Mouse (Mus musculus): ENCODE data around the gene Gdpd5. TPM values are rescaled to one million over a fixed set of nuclear protein-coding genes. Genes with fewer than 3 reads are reported as not detected.

The Gdpd5 gene
- total and polyA plus RNA-seq, 2 experiments from 2014 or later, result 28.9 to 35.9 TPM

- Histone ChIP-seq H3K4me2 (ENCODE audit: low read depth, low read length) (no peak overlapping the region), H3K9me3 (replicated peaks; ENCODE audit: control insufficient read depth, low read length) (no peaks in the 10 kb centered on the region), H3K4me1 (ENCODE audit: control insufficient read depth, insufficient read depth) (peaks cover 35% of the 10 kb centered on the region), H3K27me3 (ENCODE audit: control insufficient read depth, insufficient read depth, low read length) (no peaks in the 10 kb centered on the region), H3K27ac (ENCODE audit: low read depth) (peak overlapping the region; percentile 90), H3K36me3 (replicated peaks; ENCODE audit: control insufficient read depth, insufficient read depth, low read length) (no peaks in the 10 kb centered on the region), H3K4me3 (ENCODE audit: low read depth, low read length) (no peak overlapping the region), H3K9ac (replicated peaks; ENCODE audit: low read depth, low read length) (0 out of 2 replicates have a peak overlapping the region, but pooled peaks have one; percentile 3)
- TF ChIP-seq CTCF (IDR thresholded peaks at IDR 0.05; ENCODE audit: low read depth), result no peak
- TF ChIP-seq EP300 (IDR thresholded peaks at IDR 0.05; ENCODE audit: low read depth), result peak; percentile 62; the same call in 1 of the 2 replicates
- DNase-seq (ENCODE audit: low spot score) (peak; percentile 92), ATAC-seq (ENCODE audit: insufficient read depth, low read depth) (peak; percentile 83)
- WGBS, result 19% methylated on average over 10 of the region's 10 CpGs
Measured at GRCm38 (mm10) chr7:99360021-99360802, 21.0 kb upstream of the Gdpd5 start.

GRCm38 (mm10) chr7:99360803-99361414, 20.3 kb upstream of the Gdpd5 start:
- TF ChIP-seq CTCF (IDR thresholded peaks at IDR 0.05; ENCODE audit: low read depth) (no peak), EP300 (IDR thresholded peaks at IDR 0.05; ENCODE audit: low read depth) (no peak)
- no peak for DNase-seq (ENCODE audit: low spot score)
- H3K9ac ChIP-seq (replicated peaks; ENCODE audit: low read depth, low read length), result 0 out of 2 replicates have a peak overlapping the region, but pooled peaks have one; percentile 3
- H3K27ac ChIP-seq (ENCODE audit: low read depth), result peak overlapping the region; percentile 90
- no peak for ATAC-seq (ENCODE audit: insufficient read depth, low read depth)
- H3K4me1 ChIP-seq (ENCODE audit: control insufficient read depth, insufficient read depth), result peaks cover 30% of the 10 kb centered on the region
- 49% methylated on average over 8 of the region's 8 CpGs for WGBS
- no peaks in the 10 kb centered on the region for H3K27me3 ChIP-seq (ENCODE audit: control insufficient read depth, insufficient read depth, low read length)
- H3K9me3 ChIP-seq (replicated peaks; ENCODE audit: control insufficient read depth, low read length), result no peaks in the 10 kb centered on the region
- no peak overlapping the region for H3K4me3 ChIP-seq (ENCODE audit: low read depth, low read length)
- H3K36me3 ChIP-seq (replicated peaks; ENCODE audit: control insufficient read depth, insufficient read depth, low read length), result no peaks in the 10 kb centered on the region
- H3K4me2 ChIP-seq (ENCODE audit: low read depth, low read length), result no peak overlapping the region

DNA sequence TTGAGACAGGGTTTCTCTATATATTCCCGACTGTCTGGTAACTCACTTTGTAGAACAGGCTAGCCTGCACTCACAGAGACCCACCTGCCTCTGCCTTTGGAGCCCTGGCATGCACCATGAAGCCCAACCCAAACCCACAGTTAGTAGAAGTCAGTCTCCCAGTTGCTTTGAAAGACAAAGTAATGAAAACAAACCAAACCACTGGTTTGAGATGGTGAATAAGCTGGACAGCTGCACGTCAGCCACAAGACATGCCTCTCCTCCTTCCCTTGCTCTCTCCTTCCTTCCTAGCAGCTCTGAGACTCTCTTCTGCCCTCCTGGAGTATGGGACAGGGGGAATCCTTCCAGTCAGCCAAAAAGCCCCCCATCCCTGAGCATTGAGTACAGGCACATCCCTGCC, 19.1 kb upstream of the Gdpd5 start:
- ATAC-seq (ENCODE audit: insufficient read depth, low read depth) (no peak), DNase-seq (ENCODE audit: low spot score) (no peak)
- Histone ChIP-seq H3K36me3 (replicated peaks; ENCODE audit: control insufficient read depth, insufficient read depth, low read length) (no peaks in the 10 kb centered on the region), H3K4me3 (ENCODE audit: low read depth, low read length) (no peak overlapping the region), H3K27me3 (ENCODE audit: control insufficient read depth, insufficient read depth, low read length) (no peaks in the 10 kb centered on the region), H3K9me3 (replicated peaks; ENCODE audit: control insufficient read depth, low read length) (no peaks in the 10 kb centered on the region), H3K4me2 (ENCODE audit: low read depth, low read length) (no peak overlapping the region), H3K4me1 (ENCODE audit: control insufficient read depth, insufficient read depth) (peaks cover 18% of the 10 kb centered on the region), H3K27ac (ENCODE audit: low read depth) (no peak overlapping the region), H3K9ac (replicated peaks; ENCODE audit: low read depth, low read length) (no peak overlapping the region)
- no peak for TF ChIP-seq EP300 (IDR thresholded peaks at IDR 0.05; ENCODE audit: low read depth)
- TF ChIP-seq CTCF (IDR thresholded peaks at IDR 0.05; ENCODE audit: low read depth), result no peak
- 86% methylated on average over 2 of the region's 2 CpGs for WGBS

GRCm38 (mm10) chr7:99365069-99365468, 16.1 kb upstream of the Gdpd5 start:
- TF ChIP-seq CTCF (IDR thresholded peaks at IDR 0.05; ENCODE audit: low read depth) (peak; percentile 98), EP300 (IDR thresholded peaks at IDR 0.05; ENCODE audit: low read depth) (no peak)
- Histone ChIP-seq H3K36me3 (replicated peaks; ENCODE audit: control insufficient read depth, insufficient read depth, low read length) (no peaks in the 10 kb centered on the region), H3K4me2 (ENCODE audit: low read depth, low read length) (no peak overlapping the region), H3K4me3 (ENCODE audit: low read depth, low read length) (no peak overlapping the region), H3K9me3 (replicated peaks; ENCODE audit: control insufficient read depth, low read length) (no peaks in the 10 kb centered on the region), H3K9ac (replicated peaks; ENCODE audit: low read depth, low read length) (no peak overlapping the region), H3K4me1 (ENCODE audit: control insufficient read depth, insufficient read depth) (peaks cover 7% of the 10 kb centered on the region), H3K27me3 (ENCODE audit: control insufficient read depth, insufficient read depth, low read length) (no peaks in the 10 kb centered on the region), H3K27ac (ENCODE audit: low read depth) (no peak overlapping the region)
- 0% methylated on average over 5 of the region's 5 CpGs for WGBS
- ATAC-seq (ENCODE audit: insufficient read depth, low read depth) (no peak), DNase-seq (ENCODE audit: low spot score) (peak; percentile 81)

DNA sequence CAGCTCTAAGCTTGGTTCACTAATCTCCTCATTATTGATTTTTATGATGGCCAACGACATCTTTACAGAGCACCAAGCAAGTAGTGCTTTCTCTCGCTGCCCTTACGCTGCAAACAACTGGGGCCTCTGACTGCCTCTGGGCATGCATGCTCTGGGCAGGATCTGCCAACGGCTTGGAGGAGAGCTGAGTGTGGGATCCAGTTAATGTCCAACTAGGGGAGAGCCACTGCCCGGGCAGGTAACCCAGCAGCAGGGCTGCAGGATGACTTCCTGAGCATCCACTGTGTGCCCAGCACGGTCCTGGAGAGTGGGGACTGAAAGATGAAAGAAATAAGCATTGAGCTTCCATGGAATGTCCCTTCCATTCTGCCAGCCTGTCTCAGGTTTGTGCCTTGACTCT, 14.5 kb upstream of the Gdpd5 start:
- ATAC-seq (ENCODE audit: insufficient read depth, low read depth) (no peak), DNase-seq (ENCODE audit: low spot score) (no peak)
- no peak overlapping the region for H3K4me3 ChIP-seq (ENCODE audit: low read depth, low read length)
- 64% methylated on average over 6 of the region's 6 CpGs for WGBS
- H3K4me2 ChIP-seq (ENCODE audit: low read depth, low read length), result no peak overlapping the region
- no peaks in the 10 kb centered on the region for H3K4me1 ChIP-seq (ENCODE audit: control insufficient read depth, insufficient read depth)
- H3K36me3 ChIP-seq (replicated peaks; ENCODE audit: control insufficient read depth, insufficient read depth, low read length), result no peaks in the 10 kb centered on the region
- H3K9ac ChIP-seq (replicated peaks; ENCODE audit: low read depth, low read length), result no peak overlapping the region
- H3K27me3 ChIP-seq (ENCODE audit: control insufficient read depth, insufficient read depth, low read length), result no peaks in the 10 kb centered on the region
- TF ChIP-seq CTCF (IDR thresholded peaks at IDR 0.05; ENCODE audit: low read depth), result no peak
- no peak for TF ChIP-seq EP300 (IDR thresholded peaks at IDR 0.05; ENCODE audit: low read depth)
- H3K9me3 ChIP-seq (replicated peaks; ENCODE audit: control insufficient read depth, low read length), result no peaks in the 10 kb centered on the region
- no peak overlapping the region for H3K27ac ChIP-seq (ENCODE audit: low read depth)
